Mouse (Mus musculus) heart, postnatal 25 days (tissue): ENCODE results near the gene Rad54l2. TPM values are rescaled to one million over a fixed set of nuclear protein-coding genes. Genes with fewer than 3 reads are reported as not detected.

ENCODE experiments used
- DNase-seq: peaks from one replicate; pipeline ENCODE4 v3.0.0; 2022; ENCODE audit warnings: low spot score
- intact Hi-C: fragments of 180-260 bp; cut with DNase I; formaldehyde crosslinking; loops from one replicate; pipeline ENCODE4 v1.15.1; 2025
- total RNA-seq, 2 experiments: library from RNA; stranded (reverse); gene quantifications; 2 replicates each; pipeline ENCODE4 v1.2.3; 2021

Rad54l2 gene
- total RNA-seq, 2 experiments from 2014 or later: 9.0 to 9.6 TPM

GRCm38 (mm10) chr9:106756421-106756820, 32.6 kb downstream of the Rad54l2 start:
- no peak for DNase-seq
- intact Hi-C loops: no loop called here

- DNase-seq: no peak
- intact Hi-C loops: no loop called here
Measured at GRCm38 (mm10) chr9:106755776-106756175, 33.2 kb downstream of the Rad54l2 start.

GRCm38 (mm10) chr9:106754311-106754710, 34.7 kb downstream of the Rad54l2 start:
- intact Hi-C loops: no loop called here
- DNase-seq: no peak

- DNase-seq: no peak
- intact Hi-C loops: no loop called here
Measured at GRCm38 (mm10) chr9:106752135-106752534, 36.9 kb downstream of the Rad54l2 start.

- no peak for DNase-seq
Measured at GRCm38 (mm10) chr9:106739962-106740361, 49.0 kb downstream of the Rad54l2 start.

GRCm38 (mm10) chr9:106739056-106739455, 49.9 kb downstream of the Rad54l2 start:
- intact Hi-C loops: no loop called here
- no peak for DNase-seq

More at GRCm38 (mm10) chr9:106739962-106740361, 49.0 kb downstream of the Rad54l2 start:
- intact Hi-C loops: no loop called here

DNA sequence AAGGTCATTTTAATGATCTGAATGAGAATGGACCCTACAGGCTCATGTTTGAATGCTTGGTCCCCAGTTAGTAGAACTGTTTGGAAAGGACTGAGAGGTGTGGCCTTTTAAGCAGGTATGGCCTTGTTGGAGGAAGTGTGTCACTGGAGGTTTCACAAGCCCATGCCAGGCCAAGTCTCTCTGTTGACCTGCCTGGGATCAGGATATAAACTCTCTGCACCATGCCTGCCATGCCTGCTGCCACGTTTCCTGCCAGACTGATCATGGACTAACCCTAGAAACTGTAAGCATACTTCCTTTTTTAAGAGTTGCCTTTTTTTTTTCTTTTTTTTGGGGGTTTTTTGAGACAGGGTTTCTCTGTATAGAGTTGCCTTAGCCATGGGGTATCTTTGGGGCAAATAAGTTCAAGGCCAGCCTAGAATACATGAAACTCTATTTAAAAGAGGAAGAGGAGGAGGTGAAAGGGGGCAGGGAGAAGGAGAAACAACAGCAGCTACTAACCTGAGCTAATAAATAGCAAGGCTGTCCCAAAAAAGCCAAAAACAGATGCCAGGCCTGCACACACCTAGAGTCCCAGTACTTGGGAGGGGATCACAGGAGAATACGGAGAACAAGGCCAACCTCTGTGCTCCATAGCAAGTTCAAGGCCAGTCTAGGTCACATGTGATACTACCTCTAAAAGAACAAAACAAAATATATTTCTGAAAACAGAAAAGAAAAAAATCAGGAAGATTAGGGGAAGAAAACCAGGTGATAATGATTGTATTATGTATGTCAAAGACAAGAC, 50.6 kb downstream of the Rad54l2 start:
- intact Hi-C loops: no loop called here
- DNase-seq: no peak

- intact Hi-C loops: no loop called here
- DNase-seq: no peak
Measured at GRCm38 (mm10) chr9:106733690-106734089, 55.3 kb downstream of the Rad54l2 start.

DNA sequence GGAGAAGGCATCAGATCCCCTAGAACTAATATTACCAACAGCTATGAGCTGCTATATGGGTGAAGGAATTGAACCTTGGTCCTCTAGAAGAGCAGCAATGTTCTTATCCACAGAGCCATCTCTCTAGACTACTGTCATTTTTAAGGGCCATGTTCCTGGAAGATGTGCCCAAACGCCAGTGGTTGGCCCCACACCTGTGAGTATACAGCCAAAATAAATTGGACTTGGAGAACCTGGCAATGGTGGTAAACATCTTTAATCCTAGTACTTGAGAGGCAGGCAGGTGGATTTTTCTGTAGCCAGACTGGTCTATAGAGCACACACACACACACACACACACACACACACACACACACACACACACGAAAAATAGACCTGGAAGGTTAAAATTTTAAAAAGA, 59.6 kb downstream of the Rad54l2 start:
- no peak for DNase-seq
- intact Hi-C loops: no loop called here

- intact Hi-C loops: no loop called here
- DNase-seq: no peak
Measured at GRCm38 (mm10) chr9:106726891-106727290, 62.1 kb downstream of the Rad54l2 start.

DNA sequence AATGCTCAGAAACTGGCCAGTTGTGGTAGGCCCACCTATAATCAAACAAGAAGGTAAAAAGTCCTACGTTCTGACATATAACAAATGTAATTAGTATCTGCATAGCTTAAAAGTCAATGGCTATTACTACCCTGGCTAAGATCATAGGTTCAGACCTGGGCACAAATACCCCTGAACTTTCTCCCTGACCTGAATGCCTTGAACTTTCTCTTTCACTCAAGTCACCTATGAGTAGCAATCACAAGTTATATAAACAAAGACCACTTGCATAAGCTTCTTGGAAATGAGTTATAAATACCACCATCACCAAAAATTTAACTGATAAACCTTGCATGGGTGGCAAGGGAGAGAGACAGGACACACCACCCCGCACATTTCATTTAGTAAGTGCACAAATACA, 63.6 kb downstream of the Rad54l2 start:
- no peak for DNase-seq
- intact Hi-C loops: no loop called here

DNA sequence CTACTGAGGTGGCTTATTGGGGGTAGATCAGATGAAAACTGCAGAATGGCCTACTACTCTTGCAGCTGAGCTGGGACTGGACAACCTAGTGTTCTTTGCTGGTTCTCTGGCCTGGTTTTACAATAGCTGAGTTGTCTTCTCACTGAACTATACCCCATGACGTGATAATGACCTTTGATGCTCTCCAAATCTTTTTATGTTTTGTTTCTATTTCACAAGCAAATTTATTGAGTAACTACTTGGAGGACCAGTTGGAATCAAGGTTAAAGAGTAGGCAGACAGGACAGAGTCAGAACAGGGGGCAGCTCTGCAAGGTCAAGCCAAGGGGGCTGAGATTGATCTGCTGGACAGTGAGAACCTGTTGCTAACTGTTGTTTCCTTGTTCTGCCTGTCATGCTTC, 64.1 kb downstream of the Rad54l2 start:
- no peak for DNase-seq
- intact Hi-C loops: no loop called here

GRCm38 (mm10) chr9:106716729-106717128, 72.3 kb downstream of the Rad54l2 start:
- intact Hi-C loops: no loop called here

GRCm38 (mm10) chr9:106716232-106716631, 72.8 kb downstream of the Rad54l2 start:
- no peak for DNase-seq
- intact Hi-C loops: no loop called here

More at GRCm38 (mm10) chr9:106716729-106717128, 72.3 kb downstream of the Rad54l2 start:
- no peak for DNase-seq

DNA sequence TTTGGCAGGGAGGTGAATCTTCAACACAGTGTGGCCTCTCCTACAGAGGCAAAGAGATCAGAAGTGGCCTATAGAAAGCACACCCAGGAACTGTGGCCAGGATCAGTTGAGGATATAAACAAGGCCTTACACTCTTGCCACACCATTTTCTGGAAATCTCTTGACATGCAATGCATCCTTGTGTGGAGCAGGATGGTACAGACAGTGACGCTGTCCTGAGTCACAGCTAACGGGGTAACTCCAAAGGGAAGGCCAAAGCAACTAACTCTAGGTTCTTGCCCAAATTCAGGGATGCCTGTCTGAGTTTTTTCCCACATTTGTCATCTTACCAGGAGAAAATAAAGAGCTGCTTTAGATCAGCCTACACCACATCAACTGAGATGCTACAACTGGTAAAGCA, 76.5 kb downstream of the Rad54l2 start:
- intact Hi-C loops: no loop called here
- no peak for DNase-seq

- intact Hi-C loops: no loop called here
Measured at GRCm38 (mm10) chr9:106692973-106693481, 96.0 kb downstream of the Rad54l2 start.

DNA sequence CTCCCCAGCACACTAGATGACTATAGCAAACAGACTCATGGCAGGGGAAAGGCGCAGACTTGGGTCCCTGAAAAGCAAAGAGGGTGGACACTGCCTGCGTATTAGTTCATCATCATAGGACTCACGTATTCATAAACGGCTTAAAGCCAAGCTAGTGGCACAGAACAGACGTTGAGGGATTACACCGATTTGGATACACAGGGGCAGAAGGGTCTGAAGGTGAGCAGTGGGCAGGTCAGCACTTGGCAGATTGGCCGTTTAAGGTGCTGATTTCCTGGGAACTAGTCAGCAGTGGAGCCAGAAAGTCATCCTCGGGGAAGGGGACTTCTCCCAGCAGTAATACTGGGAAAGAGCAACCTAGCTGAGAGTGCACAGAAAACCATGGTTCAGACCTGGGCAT, 100.2 kb downstream of the Rad54l2 start:
- intact Hi-C loops: loop anchor here (5.0 kb wide), 2 partner anchors 603 to 648 kb away; partner anchors contain the start of gene Hemk1
- no peak for DNase-seq

More at GRCm38 (mm10) chr9:106692973-106693481, 96.0 kb downstream of the Rad54l2 start:
- DNase-seq: no peak

GRCm38 (mm10) chr9:106686983-106687650, 101.9 kb downstream of the Rad54l2 start:
- intact Hi-C loops: loop anchor here (1.0 to 5.0 kb wide), 3 partner anchors 132 to 650 kb away; partner anchors contain the start of gene Hemk1
- peak; percentile 38 for DNase-seq

DNA sequence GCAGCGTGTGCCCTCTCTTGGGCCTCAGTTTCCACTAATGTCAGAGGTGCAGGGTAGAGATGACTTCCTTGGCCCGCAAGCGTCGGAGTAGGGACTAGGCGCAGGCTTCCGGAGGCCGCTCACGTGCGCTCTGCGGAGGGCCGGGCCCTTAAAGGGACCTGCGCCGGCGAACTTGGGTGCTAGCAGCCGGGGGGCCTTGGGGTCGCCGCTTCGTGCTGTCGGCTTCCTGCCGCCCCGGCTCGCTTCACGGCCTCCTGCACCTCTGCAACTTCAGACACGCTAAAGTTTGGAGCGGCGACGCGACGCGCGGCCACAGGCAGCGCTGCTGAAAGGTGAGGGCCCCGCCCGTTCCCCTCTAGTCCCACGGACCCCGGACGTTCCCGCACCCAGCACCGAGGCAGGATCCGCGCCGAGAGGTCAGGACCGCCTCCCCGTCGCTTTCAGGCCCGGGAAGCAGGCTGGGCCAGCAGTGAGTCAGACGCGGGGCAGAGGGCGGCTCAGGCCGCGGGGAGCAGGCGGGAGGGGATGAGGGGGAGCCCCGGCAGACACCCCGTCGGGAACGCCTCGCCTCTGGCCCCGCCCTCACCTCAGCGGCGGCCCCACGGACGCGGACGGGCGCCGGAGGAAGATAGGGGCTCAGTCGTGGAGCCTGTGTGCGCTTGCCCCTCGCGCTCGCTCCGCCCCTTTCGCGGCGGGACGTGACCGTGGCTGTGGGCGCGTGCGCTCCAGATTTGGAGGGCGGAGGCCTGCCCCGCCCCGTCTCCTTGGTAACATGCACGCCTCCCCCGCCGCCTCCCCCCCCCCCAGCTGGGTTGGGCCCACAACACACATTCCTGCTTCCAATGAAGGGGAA, 103.5 kb downstream of the Rad54l2 start, which contains the start of gene Tex264:
Tex264 (minus strand) TSS at position 679 of the 853 bp plus-strand sequence.
- DNase-seq: peak; percentile 81
- intact Hi-C loops: loop anchor here (5.0 kb wide), 2 partner anchors 607 to 652 kb away; partner anchors contain the start of gene Hemk1

DNA sequence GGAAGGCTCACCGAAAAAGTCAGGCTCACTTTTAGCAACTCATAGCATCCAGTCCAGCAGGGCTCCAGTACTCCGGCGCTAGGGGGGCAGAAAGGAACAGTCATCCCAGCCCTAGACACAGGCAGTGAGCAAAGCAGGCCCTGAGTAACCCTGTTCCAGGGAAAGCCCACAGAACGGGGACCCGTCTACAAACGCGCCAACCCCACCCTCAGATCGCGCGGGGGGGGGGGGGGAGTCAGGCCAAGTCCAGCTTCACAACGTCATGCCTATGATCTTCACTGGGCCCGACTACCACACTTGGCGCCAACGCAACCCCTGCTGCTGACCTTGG, 104.1 kb downstream of the Rad54l2 start:
- DNase-seq: no peak
- intact Hi-C loops: loop anchor here (5.0 kb wide), 2 partner anchors 607 to 652 kb away; partner anchors contain the start of gene Hemk1
